Mouse (Mus musculus) cerebellum, postnatal 4 days (tissue): ENCODE data around the gene Cfd.
A peak's percentile ranks its signal among the peaks of the same experiment; 100 is the strongest.

ENCODE experiments used
- DNase-seq, 2 experiments: peaks; one replicate each; pipeline ENCODE4 v3.0.0; 2022; ENCODE audit warnings: low spot score in 2 of 2, mixed read lengths in 1 of 2

Gene Cfd

GRCm38 (mm10) chr10:79890670-79891069 is at the start of gene Cfd:
Gene Cfd (plus strand): TSS chr10:79890853.
- DNase-seq, result no peak

DNA sequence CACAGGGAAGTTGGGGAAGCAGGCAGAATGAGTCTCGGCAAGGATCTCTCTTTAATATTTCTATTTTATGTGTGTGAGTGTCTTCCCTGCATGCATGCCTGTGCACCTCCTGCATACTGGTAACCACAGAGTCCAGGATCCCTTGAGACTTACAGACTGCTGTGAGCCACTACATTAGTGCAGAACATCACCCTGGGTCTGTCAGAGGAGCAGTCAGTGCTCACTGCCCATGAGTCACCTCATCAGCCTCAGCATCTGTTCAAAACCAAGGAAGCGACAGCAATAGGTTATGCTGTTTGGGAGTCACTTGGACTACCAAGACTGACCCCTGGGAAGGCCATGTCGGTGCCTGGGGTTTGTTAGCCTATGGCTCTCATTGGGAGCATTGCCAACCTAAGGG is 48.3 kb upstream of the Cfd start:
- DNase-seq, result no peak

GRCm38 (mm10) chr10:79843476-79843875 is 47.2 kb upstream of the Cfd start:
- DNase-seq, result no peak

DNA sequence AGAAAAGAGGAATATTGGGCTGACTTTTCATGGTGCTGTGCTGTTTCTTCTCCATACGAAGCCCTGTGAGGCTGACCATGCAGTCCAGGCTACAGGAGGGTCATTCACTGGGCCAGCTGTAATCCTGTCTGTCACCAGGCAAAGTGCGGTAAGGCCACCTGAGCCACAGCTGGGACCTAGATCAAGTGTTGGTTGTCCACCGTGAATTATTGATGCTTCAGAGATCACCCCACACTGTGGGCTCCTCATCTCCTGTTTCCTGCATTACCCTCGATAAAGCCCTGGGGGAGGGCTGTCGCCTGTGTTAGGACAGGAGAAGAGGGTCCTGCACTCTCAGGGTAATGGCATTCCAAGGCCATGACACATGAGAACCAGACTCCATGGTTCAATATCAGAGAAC is 44.1 kb upstream of the Cfd start:
- no peak for DNase-seq

DNA sequence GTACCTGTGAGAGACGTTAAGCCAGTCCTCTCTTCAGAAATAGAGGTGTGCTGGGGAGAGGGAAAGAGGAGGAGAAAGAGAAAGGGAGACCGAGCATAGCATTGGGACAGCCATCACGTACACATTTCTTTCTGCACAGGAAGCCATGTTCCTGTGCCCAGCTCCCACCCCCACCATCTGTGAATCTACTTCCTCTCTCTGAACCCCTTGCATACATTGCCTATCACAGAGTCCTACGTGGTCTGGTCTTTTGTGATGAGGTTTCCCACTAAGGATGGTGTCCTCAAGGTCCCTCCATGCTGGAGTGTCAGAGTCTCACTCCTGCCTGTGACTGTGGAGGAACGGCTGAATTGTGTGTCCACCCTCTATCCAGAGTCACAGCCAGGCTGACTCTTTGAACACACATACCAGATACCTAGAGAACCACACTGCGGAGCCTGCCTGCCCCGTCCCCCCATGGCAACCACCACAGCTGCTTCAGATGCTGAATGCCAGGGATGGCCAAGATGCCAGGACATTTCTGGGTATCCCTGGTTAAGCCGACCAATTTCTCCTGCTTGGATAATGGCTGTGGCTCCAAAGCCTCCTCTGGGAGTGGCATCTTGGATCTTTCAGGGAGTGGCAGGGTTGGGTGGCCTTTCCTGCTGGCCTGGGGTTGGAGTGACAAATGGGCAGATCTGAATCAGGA is 40.6 kb upstream of the Cfd start:
- no peak for DNase-seq

- DNase-seq, result no peak
Measured at GRCm38 (mm10) chr10:79851653-79852052, 39.0 kb upstream of the Cfd start.

DNA sequence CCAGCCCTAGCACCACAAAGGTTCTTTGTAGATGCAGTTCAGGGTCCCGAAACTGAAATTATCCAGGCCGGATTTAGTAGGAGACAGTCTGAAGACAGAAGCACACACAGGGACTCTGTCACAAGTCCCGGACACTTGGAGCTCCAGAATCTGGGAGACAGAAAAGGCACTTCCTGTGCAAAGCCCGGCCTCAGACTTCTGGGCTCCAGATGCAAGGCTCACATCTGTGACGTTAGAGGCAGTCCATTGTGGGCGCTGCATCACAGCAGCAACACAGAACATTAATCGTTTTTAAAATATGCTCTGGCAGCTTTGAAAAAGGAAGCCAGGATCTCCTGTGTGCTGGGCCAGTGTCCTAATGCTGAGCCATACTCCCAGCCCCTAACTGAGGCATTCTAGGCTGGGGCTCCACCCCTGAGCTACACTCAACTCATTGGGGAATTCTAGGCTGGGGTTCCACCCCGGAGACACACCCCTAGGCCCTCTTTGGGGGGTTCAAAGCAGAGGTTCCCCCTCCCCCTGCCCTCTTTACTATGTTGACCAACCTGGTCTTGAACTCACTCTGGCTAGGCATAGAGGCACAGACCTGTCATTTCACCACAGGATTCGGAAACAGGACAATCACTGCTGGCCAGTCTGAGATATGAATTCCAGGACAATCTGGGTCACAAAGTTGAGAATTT is 38.4 kb upstream of the Cfd start:
- DNase-seq, result no peak

- DNase-seq, result no peak
Measured at GRCm38 (mm10) chr10:79852827-79853226, 37.8 kb upstream of the Cfd start.

- DNase-seq, result peak; percentile 95 to 98
Measured at GRCm38 (mm10) chr10:79853392-79853791, 37.3 kb upstream of the Cfd start.

- DNase-seq, result peak; percentile 98 to 100
Measured at GRCm38 (mm10) chr10:79853860-79854795, 36.5 kb upstream of the Cfd start, which contains the start of gene Ptbp1. Gene Ptbp1 (plus strand): TSS chr10:79854427.

DNA sequence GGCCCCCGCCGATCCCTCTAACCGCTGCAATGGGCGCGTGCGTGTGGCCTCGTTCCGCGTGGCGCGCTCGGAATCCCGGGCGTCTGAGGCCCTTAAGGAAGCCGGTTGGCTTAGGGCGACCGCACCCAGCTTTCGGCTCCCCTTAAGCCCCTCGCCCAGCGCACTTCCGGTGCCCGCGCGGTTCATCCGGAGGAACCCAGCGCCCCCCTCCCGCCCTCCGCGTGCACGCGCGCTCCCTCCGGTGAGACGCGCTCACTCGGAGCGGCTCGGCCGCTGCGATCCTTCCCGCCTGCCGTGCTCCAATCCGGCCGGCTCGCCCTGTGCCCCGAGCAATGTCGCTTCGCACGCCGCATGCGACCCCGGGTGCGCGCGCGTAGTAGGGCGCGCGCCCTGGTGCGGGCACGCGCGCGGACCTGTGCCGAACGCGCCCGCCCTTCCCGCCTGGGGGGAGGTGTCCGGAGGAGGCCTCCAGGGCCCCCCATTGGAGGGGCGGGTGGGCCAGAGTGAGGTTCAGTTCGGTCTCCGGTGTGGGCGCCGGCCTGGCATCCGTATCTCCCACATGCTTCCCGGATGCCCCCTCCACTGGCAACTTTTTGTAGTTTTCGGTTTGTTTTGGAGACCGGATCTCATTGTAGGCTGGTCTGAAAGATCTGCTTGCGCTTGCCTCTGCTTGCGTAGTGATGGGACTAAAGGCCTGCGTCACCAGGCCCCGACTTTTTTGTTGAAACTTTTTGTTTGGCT is 35.7 kb upstream of the Cfd start:
- peak in 1 of 2 experiments; percentile 75 for DNase-seq

- DNase-seq, result no peak
Measured at GRCm38 (mm10) chr10:79855558-79856184, 35.0 kb upstream of the Cfd start.

- no peak for DNase-seq
Measured at GRCm38 (mm10) chr10:79856280-79856679, 34.4 kb upstream of the Cfd start.

- DNase-seq, result no peak
Measured at GRCm38 (mm10) chr10:79856704-79857451, 33.8 kb upstream of the Cfd start.

- DNase-seq, result peak in 1 of 2 experiments; percentile 46
Measured at GRCm38 (mm10) chr10:79857452-79857811, 33.2 kb upstream of the Cfd start.

DNA sequence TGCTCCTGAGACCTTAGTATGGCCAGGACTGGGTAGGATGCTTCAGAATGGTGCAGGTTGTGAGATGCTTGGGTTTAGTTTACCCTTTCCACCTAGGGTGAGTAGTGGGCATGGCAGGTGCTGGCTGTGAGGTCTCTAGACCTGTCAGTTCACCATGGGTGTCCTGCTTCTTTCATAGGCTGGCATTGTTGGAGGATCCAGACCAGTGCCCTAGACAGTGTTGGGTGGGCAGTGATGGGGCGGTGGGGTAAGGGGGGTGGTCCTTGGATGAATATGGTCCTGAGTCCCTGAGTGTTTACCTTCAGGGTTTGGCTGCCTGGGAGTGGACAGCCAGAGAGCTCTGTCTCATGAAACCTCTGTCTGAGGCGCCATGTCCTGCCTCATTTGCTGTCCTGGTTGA is 32.8 kb upstream of the Cfd start:
- no peak for DNase-seq

DNA sequence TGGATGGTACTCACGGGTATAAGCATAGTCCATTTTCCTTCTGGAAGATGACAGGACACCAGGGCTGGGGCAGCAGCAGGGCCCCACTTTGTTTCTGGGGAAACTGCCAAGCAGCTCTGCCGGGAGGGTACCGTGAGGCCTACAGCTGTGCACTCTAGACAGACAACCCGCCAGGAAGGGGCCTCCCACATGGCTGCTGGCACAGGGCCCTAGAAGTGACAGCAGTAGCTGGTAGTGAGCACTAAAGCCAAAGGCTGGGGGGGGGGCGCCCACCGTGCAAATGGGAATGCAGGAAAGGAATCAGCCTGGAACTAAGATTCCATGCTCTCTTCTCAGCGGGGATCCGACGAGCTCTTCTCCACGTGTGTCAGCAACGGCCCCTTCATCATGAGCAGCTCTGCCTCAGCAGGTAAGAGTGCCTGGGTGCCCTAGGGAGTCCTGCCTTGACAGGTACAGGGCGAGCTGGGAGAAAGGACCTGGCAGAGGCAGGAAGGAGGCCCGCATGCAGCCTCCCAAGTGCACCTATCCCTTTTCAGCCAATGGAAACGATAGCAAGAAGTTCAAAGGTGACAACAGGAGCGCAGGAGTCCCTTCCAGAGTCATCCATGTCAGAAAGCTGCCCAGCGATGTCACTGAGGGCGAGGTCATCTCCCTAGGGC is 32.1 kb upstream of the Cfd start:
- DNase-seq, result peak in 1 of 2 experiments; percentile 86

GRCm38 (mm10) chr10:79859116-79859515 is 31.5 kb upstream of the Cfd start:
- DNase-seq, result no peak

DNA sequence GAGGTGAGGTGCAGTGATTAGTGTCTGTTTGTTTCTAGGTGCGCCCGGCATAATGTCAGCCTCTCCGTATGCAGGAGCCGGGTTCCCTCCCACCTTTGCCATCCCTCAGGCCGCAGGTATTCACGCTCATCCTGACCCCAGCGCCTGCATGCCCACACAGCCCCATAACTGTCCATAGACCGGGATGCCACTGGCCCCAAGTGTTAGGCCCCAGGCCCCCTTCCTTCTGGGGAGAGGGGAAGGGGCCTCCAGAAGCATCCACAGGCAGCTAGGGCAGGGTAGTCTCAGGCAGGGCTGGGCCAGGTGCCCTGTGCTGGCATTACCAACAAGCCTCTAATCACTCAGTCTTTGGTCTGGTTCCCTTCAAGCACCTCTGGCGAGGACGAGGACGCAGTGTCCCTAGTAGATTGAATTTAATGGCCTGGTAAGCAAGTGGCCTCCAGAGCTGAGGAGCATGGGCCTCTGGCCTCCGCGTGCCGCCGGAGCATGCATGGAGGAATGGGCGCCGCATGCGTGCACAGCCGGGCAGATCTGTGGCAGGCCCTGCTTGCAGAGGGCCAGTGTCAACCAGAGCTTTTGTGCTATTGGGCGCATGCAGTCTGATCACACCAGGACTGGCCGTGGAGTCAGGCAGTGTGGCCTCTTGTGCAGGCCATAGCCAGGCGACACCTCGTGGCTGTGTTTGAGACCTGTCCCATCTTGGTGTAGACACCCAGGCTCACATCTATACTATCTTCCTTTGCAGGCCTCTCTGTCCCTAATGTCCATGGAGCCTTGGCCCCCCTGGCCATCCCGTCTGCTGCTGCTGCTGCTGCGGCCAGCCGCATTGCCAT is 30.4 kb upstream of the Cfd start:
- no peak for DNase-seq
